Mouse (Mus musculus) MEL (cell line): ENCODE data around the gene Cebpzos. TPM values are rescaled to one million over a fixed set of nuclear protein-coding genes. Genes with fewer than 3 reads are reported as not detected.

Experiments used
- DNase-seq: peaks from one replicate; pipeline ENCODE4 v3.0.0; 2011; ENCODE audit warnings: low read depth, low spot score
- H3K27ac ChIP-seq: 2 replicates; pipeline ENCODE4 v1.5.1; 2012; ENCODE audit warnings: low read depth, mild to moderate bottlenecking, control low read depth, low read length, moderate library complexity; ENCODE audit not compliant: control insufficient read depth
- H3K27me3 ChIP-seq, 2 experiments: fragments of 150-350 bp in 1 of 2; sonication (generic) in 1 of 2; 2 replicates each; pipeline ENCODE4 v1.6.1; 2012; ENCODE audit warnings: low read length in 2 of 2, mild to moderate bottlenecking in 2 of 2, improper control_type of control experiment in 1 of 2, moderate library complexity in 1 of 2; ENCODE audit not compliant: insufficient read depth in 2 of 2, control insufficient read depth in 1 of 2
- H3K36me3 ChIP-seq, 2 experiments: 2 replicates each; pipeline ENCODE4 v1.6.1; 2012 to 2014; ENCODE audit warnings: low read length in 2 of 2, improper control_type of control experiment in 1 of 2, inconsistent platforms in 1 of 2, mild to moderate bottlenecking in 1 of 2; ENCODE audit not compliant: insufficient read depth in 2 of 2, control insufficient read depth in 1 of 2
- H3K4me1 ChIP-seq, 2 experiments: fragments of 150-350 bp in 1 of 2; sonication (generic) in 1 of 2; 2 replicates each; pipeline ENCODE4 v1.6.1; 2012; ENCODE audit warnings: low read length in 2 of 2, improper control_type of control experiment in 1 of 2, mild to moderate bottlenecking in 1 of 2; ENCODE audit not compliant: insufficient read depth in 2 of 2, control insufficient read depth in 1 of 2
- H3K4me3 ChIP-seq, 2 experiments: fragments of 150-350 bp in 1 of 2; sonication (generic) in 1 of 2; 2 replicates each; pipeline ENCODE4 v1.5.1; 2012; ENCODE audit warnings: low read depth in 2 of 2, low read length in 2 of 2, mild to moderate bottlenecking in 2 of 2, moderate library complexity in 2 of 2, control low read depth in 1 of 2, improper control_type of control experiment in 1 of 2; ENCODE audit not compliant: control insufficient read depth in 1 of 2, insufficient read depth in 1 of 2
- H3K79me2 ChIP-seq: 2 replicates; pipeline ENCODE4 v1.6.1; 2012; ENCODE audit warnings: mild to moderate bottlenecking, low read length, moderate library complexity; ENCODE audit not compliant: control insufficient read depth, poor library complexity, insufficient read depth
- H3K9ac ChIP-seq: 2 replicates; pipeline ENCODE4 v1.6.1; 2012; ENCODE audit warnings: low read depth, mild to moderate bottlenecking, control low read depth, low read length, moderate library complexity; ENCODE audit not compliant: control insufficient read depth, poor library complexity, severe bottlenecking
- H3K9me3 ChIP-seq: fragments of 150-350 bp; sonication (generic); replicated peaks from 2 replicates; pipeline ENCODE4 v1.6.1; 2012; ENCODE audit warnings: mild to moderate bottlenecking, low read length, improper control_type of control experiment, moderate library complexity; ENCODE audit not compliant: insufficient read depth
- CHD2 ChIP-seq: IDR thresholded peaks from 2 replicates; pipeline ENCODE4 v1.6.1; 2011; ENCODE audit warnings: low read length, improper control_type of control experiment
- E2F4 ChIP-seq: IDR thresholded peaks from 2 replicates; pipeline ENCODE4 v1.6.1; 2011; ENCODE audit warnings: low read depth, low read length, improper control_type of control experiment, borderline replicate concordance
- GATA1 ChIP-seq: IDR thresholded peaks from 2 replicates; pipeline ENCODE4 v1.6.1; 2011; ENCODE audit warnings: low read depth, low read length, improper control_type of control experiment
- JUND ChIP-seq: IDR thresholded peaks from 2 replicates; pipeline ENCODE4 v1.6.1; 2011; ENCODE audit warnings: low read depth, mild to moderate bottlenecking, improper control_type of control experiment, low read length
- KAT2A ChIP-seq: conservative IDR thresholded peaks from 2 replicates; pipeline ENCODE4 v1.6.1; 2012; ENCODE audit warnings: low read depth, low read length, improper control_type of control experiment, inconsistent platforms
- MAFK ChIP-seq: IDR thresholded peaks from 2 replicates; pipeline ENCODE4 v1.6.1; 2011; ENCODE audit warnings: low read depth, mild to moderate bottlenecking, low read length, improper control_type of control experiment, borderline replicate concordance
- MYB ChIP-seq: IDR thresholded peaks from 2 replicates; pipeline ENCODE4 v1.6.1; 2011; ENCODE audit warnings: mild to moderate bottlenecking, low read depth, low read length, improper control_type of control experiment
- MYC ChIP-seq: IDR thresholded peaks from 2 replicates; pipeline ENCODE4 v1.6.1; 2011; ENCODE audit warnings: low read depth, mild to moderate bottlenecking, low read length, improper control_type of control experiment, moderate library complexity
- POLR2A ChIP-seq, 2 experiments: IDR thresholded peaks; 2 replicates each; pipeline ENCODE4 v1.6.1; 2011 to 2012; ENCODE audit warnings: low read length in 2 of 2, mild to moderate bottlenecking in 2 of 2, control low read depth in 1 of 2, improper control_type of control experiment in 1 of 2, low read depth in 1 of 2, moderate library complexity in 1 of 2; ENCODE audit not compliant: control insufficient read depth in 1 of 2, insufficient read depth in 1 of 2, poor library complexity in 1 of 2
- POLR2AphosphoS2 ChIP-seq: IDR thresholded peaks from 2 replicates; pipeline ENCODE4 v1.6.1; 2011; ENCODE audit warnings: low read length, improper control_type of control experiment
- RCOR1 ChIP-seq: IDR thresholded peaks from 2 replicates; pipeline ENCODE4 v1.6.1; 2012; ENCODE audit warnings: low read depth, mild to moderate bottlenecking, inconsistent platforms, low read length, improper control_type of control experiment
- TBP ChIP-seq: IDR thresholded peaks from 2 replicates; pipeline ENCODE4 v1.8.0; 2011; ENCODE audit warnings: low read depth, low read length, improper control_type of control experiment
- USF2 ChIP-seq, 2 experiments: IDR thresholded peaks; 2 replicates each; pipeline ENCODE4 v1.6.1; 2011 to 2012; ENCODE audit warnings: improper control_type of control experiment in 2 of 2, low read length in 2 of 2, borderline replicate concordance in 1 of 2, inconsistent platforms in 1 of 2, low read depth in 1 of 2, mild to moderate bottlenecking in 1 of 2; ENCODE audit not compliant: insufficient read depth in 1 of 2
- ZC3H11A ChIP-seq: IDR thresholded peaks from 2 replicates; pipeline ENCODE4 v1.6.1; 2012; ENCODE audit warnings: low read depth, mild to moderate bottlenecking, inconsistent platforms, low read length, improper control_type of control experiment
- ZNF384 ChIP-seq: IDR thresholded peaks from 2 replicates; pipeline ENCODE4 v1.6.1; 2012; ENCODE audit warnings: low read depth, mild to moderate bottlenecking, inconsistent platforms, low read length, improper control_type of control experiment
- polyA plus RNA-seq, 2 experiments: library from polyadenylated mRNA; stranded (reverse) in 1 of 2; unstranded in 1 of 2; fragments of >175 nt in 1 of 2; fragments of >200 nt in 1 of 2; gene quantifications; 2 replicates each; pipeline versions ENCODE4 v1.2.1 to v1.2.4; 2012; ENCODE audit warnings: low replicate concordance in 2 of 2, low read depth in 1 of 2; ENCODE audit not compliant: insufficient read length in 2 of 2, insufficient read depth in 1 of 2, missing spikeins in 1 of 2
- total RNA-seq: library from RNA; depleted of rRNA; stranded (reverse); fragments of 300-350 nt; gene quantifications from 2 replicates; pipeline ENCODE4 v1.2.3, GENCODE M21; 2012

Gene Cebpzos
- total and polyA plus RNA-seq, 3 experiments, result 18.9 to 30.2 TPM; not detected in 1

GRCm38 (mm10) chr17:78883291-78883690 is 33.0 kb upstream of the Cebpzos start:
- Histone ChIP-seq H3K4me3 (no peak overlapping the region; a peak in 1 of 4 replicates), H3K27ac (no peak overlapping the region), H3K4me1 (peaks cover 3 to 10% of the 10 kb centered on the region in 2 experiments; a peak in 3 of 4 replicates), H3K79me2 (peaks cover 6% of the 10 kb centered on the region), H3K27me3 (no peaks in the 10 kb centered on the region), H3K9me3 (no peaks in the 10 kb centered on the region), H3K36me3 (0 out of 4 replicates have a peak, but pooled peaks cover 0 to 3% of the 10 kb centered on the region in 2 experiments), H3K9ac (no peak overlapping the region)
- no peak for TF ChIP-seq MYB
- no peak for TF ChIP-seq CHD2
- no peak for TF ChIP-seq MYC
- no peak for TF ChIP-seq POLR2A (IDR thresholded peaks at IDR 0.05; ENCODE audit: control insufficient read depth in 1 of 2, insufficient read depth in 1 of 2, low read depth in 1 of 2, low read length in 2 of 2, poor library complexity in 1 of 2)
- TF ChIP-seq JUND, result no peak
- no peak for TF ChIP-seq TBP
- no peak for TF ChIP-seq E2F4
- no peak for TF ChIP-seq USF2 (IDR thresholded peaks at IDR 0.05; ENCODE audit: borderline replicate concordance in 1 of 2, insufficient read depth in 1 of 2, low read depth in 1 of 2, low read length in 2 of 2)
- TF ChIP-seq RCOR1, result no peak
- TF ChIP-seq ZC3H11A, result no peak
- peak; percentile 16 for DNase-seq

GRCm38 (mm10) chr17:78885286-78886065 is 30.8 kb upstream of the Cebpzos start:
- DNase-seq, result peak; percentile 16
- Histone ChIP-seq H3K27me3 (no peaks in the 10 kb centered on the region), H3K9ac (no peak overlapping the region), H3K4me1 (peaks cover 3 to 10% of the 10 kb centered on the region in 2 experiments; a peak in 3 of 4 replicates), H3K9me3 (no peaks in the 10 kb centered on the region), H3K4me3 (no peak overlapping the region), H3K36me3 (0 out of 4 replicates have a peak, but pooled peaks cover 0 to 3% of the 10 kb centered on the region in 2 experiments), H3K79me2 (peaks cover 6% of the 10 kb centered on the region), H3K27ac (no peak overlapping the region)
- no peak for TF ChIP-seq GATA1
- TF ChIP-seq JUND, result no peak
- TF ChIP-seq KAT2A, result no peak
- TF ChIP-seq MAFK, result no peak
- no peak for TF ChIP-seq POLR2AphosphoS2
- TF ChIP-seq ZNF384, result no peak
